Mouse (Mus musculus): ENCODE measurements at regions not wholly inside any gene's neighbourhood (a gene's known extent, or its start where the extent isn't known, plus 50 kb on each side); places are given as distances from the start of the nearest gene placed in this dataset.

DNA sequence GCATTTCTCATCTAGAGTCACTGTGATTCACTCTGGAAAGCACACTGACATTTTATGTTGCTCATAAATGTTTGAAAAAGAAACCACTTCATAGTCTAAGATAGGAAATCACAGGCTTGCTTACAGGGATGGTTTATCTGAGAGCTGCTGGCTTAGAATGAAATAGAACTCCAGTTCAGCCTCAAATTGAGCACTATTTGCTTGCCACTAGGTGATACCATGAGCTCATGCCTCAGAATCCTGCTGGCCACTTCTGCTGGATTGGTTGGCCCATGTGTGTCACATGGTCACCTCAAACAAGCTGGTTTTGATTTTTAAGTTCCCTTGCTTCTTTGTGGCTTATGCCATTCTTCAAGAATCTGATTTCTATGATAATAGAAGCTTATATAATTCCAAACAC, 104.8 kb upstream of the Wdr3 start:
- TF ChIP-seq EP300 (IDR thresholded peaks at IDR 0.05): no peak
- no peak for TF ChIP-seq CTCF (IDR thresholded peaks at IDR 0.05)

All from lung, postnatal 0 days (tissue).